Mouse (Mus musculus) heart, adult 9 months (tissue): ENCODE results near the gene Slxl1.
"Not testable (repeated sequence)": the region's sequence is repeated elsewhere in the genome, so short reads cannot be mapped to it uniquely, and the experiment has no call there.

ENCODE experiments used
- DNase-seq, 2 experiments: peaks; one replicate each; pipeline ENCODE4 v3.0.0; 2022; ENCODE audit warnings: low spot score in 2 of 2

The Slxl1 gene

DNA sequence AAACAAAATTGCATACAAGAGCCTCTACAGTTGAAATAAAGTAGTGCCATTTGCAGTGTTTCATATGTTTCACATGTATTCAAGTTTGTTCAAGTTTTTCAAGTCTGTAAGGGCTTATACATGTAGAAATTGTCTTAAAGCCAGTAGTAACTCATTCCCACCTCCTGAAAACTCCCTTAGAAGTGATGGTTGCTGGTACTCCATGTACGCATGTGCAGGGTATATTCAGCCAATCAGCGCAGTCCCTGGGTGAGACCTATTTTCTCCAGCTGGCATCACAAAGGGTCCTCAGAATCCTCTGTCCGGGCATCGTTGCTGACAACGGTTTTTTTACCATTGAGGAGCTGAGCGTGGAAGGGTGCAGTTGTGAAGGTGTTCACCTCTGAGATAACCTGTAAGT, at the start of gene Slxl1:
Gene Slxl1, plus strand, starts transcription at position 301 of the 400 bp plus-strand sequence.
- not testable (repeated sequence) for DNase-seq
